Mouse (Mus musculus) gastrocnemius, adult 2 months (tissue): ENCODE results near the gene Cct2. TPM values are rescaled to one million over a fixed set of nuclear protein-coding genes. Genes with fewer than 3 reads are reported as not detected.
A peak's percentile ranks its signal among the peaks of the same experiment; 100 is the strongest.
"Not testable (repeated sequence)": the region's sequence is repeated elsewhere in the genome, so short reads cannot be mapped to it uniquely, and the experiment has no call there.

ENCODE experiments used
- DNase-seq: peaks from one replicate; pipeline ENCODE4 v3.0.0; 2022
- H3K27ac ChIP-seq: fragments of 200-600 bp; 2 replicates; pipeline ENCODE4 v1.8.1; 2022; ENCODE audit warnings: mild to moderate bottlenecking
- H3K4me3 ChIP-seq: fragments of 200-600 bp; 2 replicates; pipeline ENCODE4 v1.8.1; 2022; ENCODE audit warnings: mild to moderate bottlenecking, moderate library complexity
- CTCF ChIP-seq: fragments of 200-600 bp; IDR thresholded peaks from 2 replicates; pipeline ENCODE4 v1.8.1; 2022; ENCODE audit warnings: antibody characterized with exemption, mild to moderate bottlenecking, moderate library complexity
- intact Hi-C: fragments of 180-260 bp; cut with DNase I; formaldehyde crosslinking; loops from one replicate; pipeline ENCODE4 v1.15.1; 2025
- total RNA-seq, 2 experiments: library from RNA; stranded (reverse); gene quantifications; 2 replicates each; pipeline ENCODE4 v1.2.3; 2021

The Cct2 gene
- total RNA-seq, 2 experiments from 2014 or later, result 112 to 125 TPM

DNA sequence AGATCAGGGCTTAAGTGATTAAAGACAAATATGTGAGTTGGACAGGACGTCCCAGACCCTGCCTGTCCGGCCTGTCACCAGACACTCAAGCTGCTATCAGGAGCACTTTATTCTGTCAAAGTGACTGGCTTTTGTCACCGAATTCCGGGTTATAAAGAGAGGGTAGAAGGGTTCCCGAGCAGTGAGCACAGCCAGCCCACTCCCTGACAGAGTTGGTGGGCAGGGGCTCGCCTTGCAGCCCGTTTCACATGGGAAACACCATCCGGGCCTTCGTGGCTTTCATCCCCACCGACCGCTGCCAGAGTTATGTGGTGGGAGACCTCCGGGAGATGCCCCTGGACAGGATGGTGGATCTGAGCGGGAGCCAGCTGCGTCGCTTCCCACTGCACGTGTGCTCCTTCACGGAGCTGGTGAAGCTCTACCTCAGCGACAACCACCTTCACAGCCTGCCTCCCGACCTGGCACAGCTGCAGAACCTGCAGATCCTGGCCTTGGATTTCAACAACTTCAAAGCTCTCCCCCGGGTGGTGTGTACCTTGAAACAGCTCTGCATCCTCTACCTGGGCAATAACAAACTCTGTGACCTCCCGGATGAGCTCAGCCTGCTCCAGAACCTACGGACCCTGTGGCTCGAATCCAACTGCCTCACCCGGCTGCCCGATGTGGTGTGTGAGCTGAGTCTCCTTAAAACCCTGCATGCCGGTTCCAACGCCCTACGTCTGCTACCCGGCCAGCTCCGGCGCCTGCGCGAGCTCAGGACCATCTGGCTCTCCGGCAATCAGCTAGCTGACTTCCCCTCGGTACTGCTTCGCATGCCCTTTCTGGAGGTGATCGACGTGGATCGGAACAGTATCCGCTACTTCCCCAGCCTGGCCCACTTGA is 18.2 kb downstream of the Cct2 start, which contains the start of gene Lrrc10:
Lrrc10 (plus strand) TSS at position 167 of the 882 bp plus-strand sequence.
- no peak within 1 kb of the TSS for H3K27ac ChIP-seq
- intact Hi-C loops, result no loop called here
- DNase-seq, result no peak
- TF ChIP-seq CTCF, result no peak
- H3K4me3 ChIP-seq, result no peak within 1 kb of the TSS

DNA sequence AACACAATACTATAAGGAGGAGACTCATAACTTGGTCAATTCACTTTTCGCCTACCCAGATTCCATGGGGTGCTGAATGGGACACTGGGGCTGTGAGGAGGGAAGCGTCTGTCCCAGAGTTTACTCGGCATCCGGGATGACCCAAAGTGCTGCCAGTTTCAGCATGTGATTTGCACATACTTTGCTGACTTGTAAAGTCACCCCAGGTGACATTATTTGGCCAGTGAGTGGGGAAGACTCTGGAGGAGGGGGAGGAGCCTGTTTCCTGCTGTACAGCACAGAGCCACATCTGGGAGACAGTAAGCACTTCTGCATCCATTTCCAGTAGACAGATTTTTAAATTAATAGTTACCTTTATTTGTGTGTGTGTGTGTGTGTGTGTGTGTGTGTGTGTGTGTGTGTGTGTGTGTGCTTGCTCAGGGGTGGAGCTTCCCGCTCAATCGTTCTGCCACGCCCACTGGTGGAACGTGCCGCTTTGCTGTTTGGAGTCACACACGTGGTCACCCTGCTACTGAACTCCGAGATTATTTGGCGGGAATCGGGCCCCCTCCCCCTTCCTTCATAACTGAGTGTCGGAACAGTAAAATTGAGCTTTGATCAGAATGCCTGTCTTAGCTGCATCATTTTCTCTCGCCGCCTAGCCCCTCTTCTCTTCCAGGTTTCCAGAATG is 20.0 kb downstream of the Cct2 start:
- H3K4me3 ChIP-seq, DNase-seq, intact Hi-C loops, H3K27ac ChIP-seq: not testable (repeated sequence)

DNA sequence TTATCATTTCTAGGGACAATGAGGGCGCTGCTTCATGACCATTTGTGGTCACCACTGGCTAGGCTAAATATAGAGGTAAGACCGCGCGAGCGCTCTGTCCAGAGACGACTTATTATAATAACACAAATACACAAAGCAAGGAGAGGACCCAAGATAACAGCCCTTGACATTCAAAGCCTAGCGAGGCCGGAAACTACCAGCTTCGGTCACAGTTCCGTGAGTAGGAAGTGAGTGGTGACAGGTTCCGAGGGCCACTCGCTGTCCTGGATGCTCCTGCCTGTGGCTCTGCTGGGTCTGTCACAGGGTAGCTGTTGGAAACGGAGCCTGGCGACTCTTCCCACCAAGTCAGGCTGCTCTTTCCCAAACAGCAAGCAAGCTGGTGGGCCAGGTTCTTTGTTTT is 21.3 kb downstream of the Cct2 start:
- intact Hi-C loops, result no loop called here
- H3K27ac ChIP-seq, result no peak overlapping the region
- no peak for DNase-seq
- H3K4me3 ChIP-seq, result no peak overlapping the region
- TF ChIP-seq CTCF, result no peak

DNA sequence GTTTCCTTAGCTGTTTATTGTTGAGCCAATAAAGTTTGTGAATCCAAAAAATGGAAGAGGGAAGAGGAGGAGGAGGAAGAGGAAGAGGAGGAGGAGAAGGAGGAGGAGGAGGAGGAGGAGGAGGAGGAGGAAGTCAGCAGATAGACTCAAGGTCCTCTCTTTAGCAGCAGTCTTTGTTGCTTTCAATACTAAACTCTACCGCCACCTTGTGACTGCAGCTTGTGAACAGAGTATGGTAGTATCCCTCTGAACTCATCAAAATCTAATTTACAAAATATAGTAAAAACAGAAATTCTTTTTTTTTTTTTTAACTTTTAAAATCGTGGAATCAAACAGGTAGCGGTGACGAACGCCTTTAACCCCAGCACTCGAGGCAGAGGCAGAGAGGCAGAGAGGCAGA is 23.3 kb downstream of the Cct2 start:
- peak; percentile 44 for TF ChIP-seq CTCF
- Histone ChIP-seq H3K27ac (no peak overlapping the region), H3K4me3 (no peak overlapping the region)
- DNase-seq, result no peak
- intact Hi-C loops, result no loop called here

DNA sequence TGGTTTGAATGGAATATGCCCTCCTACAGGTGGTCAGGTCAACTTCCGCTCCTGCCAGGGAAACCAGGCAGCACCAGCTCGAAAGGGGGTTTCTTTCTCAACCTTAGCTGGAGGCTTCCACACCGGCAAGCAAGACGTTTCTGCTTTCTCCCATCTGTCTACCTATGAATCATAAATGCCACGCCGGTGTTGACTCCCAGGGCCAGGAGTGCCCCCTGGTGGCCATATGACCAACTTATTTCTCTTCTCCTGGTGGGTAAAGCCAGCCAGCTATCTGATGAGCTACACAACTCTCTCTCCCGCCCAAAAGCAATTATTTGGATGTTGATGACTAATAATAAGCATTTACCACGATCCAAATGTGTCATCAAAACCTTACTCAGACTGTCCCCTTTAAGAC is 29.8 kb downstream of the Cct2 start:
- peak; percentile 90 for DNase-seq
- H3K27ac ChIP-seq, result peak overlapping the region; percentile 64
- TF ChIP-seq CTCF, result peak; percentile 87
- H3K4me3 ChIP-seq, result peak overlapping the region; percentile 28
- intact Hi-C loops, result loop anchor here (5.0 kb wide), 3 partner anchors 36 to 86 kb away; no protein-coding TSS in a partner anchor

DNA sequence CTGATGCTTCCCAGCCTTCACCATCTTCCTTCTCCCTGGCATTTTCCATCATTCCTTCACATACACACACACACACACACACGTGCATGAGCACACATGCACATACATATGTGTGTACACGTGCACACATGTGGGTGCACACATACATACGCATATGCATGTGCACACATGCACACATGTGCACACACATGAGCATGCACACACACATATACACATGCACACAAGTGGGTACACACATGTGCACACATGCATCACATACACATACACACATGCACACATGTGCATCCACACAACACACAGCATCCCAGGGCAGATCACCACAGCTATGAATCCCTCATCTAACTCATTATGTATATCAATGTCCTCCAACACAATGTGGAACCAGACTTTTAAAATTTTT is 32.5 kb downstream of the Cct2 start:
- intact Hi-C loops, result loop anchor here (5.0 kb wide), 3 partner anchors 34 to 84 kb away; no protein-coding TSS in a partner anchor
- no peak for DNase-seq
- H3K27ac ChIP-seq, result no peak overlapping the region
- no peak overlapping the region for H3K4me3 ChIP-seq
- TF ChIP-seq CTCF, result no peak

DNA sequence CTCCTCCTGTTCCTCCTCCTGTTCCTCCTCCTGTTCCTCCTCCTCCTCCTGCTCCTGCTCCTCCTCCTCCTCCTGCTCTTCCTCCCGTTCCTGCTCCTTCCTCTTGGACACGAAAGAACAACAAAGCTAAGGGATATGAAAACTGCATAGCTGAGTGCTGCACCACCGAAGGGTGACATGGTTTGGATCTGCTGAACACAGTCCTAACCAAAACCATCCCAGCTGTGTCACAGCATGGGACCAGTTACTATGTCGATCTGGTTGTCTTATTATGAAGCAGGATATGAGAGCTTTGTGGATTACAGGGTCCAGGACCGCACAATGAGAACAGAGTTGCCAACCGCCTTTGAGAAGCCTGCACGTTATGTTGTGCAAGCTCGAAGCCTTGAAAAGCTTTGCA is 37.4 kb downstream of the Cct2 start:
- intact Hi-C loops, result no loop called here
- no peak for DNase-seq

DNA sequence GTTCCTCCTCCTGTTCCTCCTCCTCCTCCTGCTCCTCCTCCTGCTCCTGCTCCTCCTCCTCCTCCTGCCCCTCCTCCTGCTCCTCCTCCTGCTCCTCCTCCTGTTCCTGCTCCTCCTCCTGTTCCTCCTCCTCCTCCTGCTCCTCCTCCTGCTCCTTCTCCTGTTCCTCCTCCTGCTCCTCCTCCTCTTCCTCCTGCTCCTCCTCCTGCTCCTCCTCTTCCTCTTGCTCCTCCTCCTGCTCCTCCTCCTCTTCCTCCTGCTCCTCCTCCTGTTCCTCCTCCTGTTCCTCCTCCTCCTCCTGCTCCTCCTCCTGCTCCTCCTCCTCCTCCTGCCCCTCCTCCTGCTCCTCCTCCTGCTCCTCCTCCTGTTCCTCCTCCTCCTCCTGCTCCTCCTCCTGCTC is 37.8 kb downstream of the Cct2 start:
- DNase-seq, H3K4me3 ChIP-seq, H3K27ac ChIP-seq, intact Hi-C loops: not testable (repeated sequence)

More for the DNA sequence above, 37.4 kb downstream of the Cct2 start:
- no peak for TF ChIP-seq CTCF
- H3K27ac ChIP-seq, result no peak overlapping the region
- no peak overlapping the region for H3K4me3 ChIP-seq

DNA sequence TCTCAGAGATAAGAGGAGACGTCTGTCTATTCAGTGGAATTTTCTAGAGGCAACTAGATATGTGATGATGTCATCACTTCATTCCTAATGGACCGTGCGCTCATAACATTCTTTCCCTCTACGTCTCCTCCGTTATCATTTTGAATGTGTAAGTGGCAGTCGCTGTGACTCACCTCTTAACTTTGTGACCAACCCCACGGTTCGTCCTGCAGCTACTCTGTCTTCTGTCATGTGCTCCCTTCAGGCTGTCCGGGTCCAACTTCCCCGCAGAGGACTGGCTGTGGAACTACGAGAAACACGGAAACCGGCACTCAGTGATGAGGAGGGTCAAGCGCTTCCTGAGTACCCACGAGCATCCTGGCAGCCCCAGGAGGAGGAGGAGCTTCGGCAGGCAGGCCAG is 39.9 kb downstream of the Cct2 start:
- Histone ChIP-seq H3K4me3 (peak overlapping the region; percentile 47), H3K27ac (no peak overlapping the region)
- no peak for DNase-seq
- TF ChIP-seq CTCF, result no peak
- intact Hi-C loops, result no loop called here

DNA sequence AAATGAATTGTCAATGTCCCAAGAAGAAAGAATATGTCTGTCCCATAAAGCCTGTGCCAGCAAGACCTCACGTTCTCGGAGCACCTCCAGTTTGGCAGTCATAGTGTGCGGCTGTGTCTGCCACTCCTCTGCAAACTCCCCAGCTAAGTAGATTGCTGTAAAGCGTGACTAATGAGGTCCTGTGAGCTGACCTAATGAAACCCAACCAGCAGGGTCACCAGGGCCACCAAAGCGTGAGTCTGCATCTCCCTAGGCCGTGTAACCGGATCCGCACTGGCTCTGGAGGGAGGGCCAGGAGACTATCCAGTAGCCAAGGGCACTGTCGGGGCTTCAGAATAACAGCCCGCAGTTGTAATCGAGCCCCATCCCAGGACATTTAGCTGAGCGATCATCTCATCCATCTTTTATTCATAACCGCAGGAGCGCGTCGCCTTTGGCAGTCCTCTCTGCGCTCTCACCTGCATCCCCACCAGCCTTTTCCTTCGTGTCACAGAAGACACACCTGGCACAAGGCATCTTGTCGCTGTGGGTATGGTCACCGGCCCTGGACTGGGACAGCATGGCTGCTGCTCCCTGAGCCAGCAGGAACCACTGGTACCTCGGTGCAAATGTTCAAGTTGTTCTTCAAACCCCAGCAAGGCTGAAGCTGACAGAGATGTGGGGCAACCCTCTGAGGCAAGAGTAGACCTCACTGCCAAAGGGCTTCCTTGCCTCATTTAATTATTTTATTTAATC is 42.4 kb downstream of the Cct2 start:
- intact Hi-C loops, result loop anchor here (2.0 kb wide), 1 partner anchor 24 kb away; no protein-coding TSS in a partner anchor
- peak; percentile 91 for DNase-seq
- H3K27ac ChIP-seq, result peak overlapping the region; percentile 78
- no peak overlapping the region for H3K4me3 ChIP-seq
- no peak for TF ChIP-seq CTCF

DNA sequence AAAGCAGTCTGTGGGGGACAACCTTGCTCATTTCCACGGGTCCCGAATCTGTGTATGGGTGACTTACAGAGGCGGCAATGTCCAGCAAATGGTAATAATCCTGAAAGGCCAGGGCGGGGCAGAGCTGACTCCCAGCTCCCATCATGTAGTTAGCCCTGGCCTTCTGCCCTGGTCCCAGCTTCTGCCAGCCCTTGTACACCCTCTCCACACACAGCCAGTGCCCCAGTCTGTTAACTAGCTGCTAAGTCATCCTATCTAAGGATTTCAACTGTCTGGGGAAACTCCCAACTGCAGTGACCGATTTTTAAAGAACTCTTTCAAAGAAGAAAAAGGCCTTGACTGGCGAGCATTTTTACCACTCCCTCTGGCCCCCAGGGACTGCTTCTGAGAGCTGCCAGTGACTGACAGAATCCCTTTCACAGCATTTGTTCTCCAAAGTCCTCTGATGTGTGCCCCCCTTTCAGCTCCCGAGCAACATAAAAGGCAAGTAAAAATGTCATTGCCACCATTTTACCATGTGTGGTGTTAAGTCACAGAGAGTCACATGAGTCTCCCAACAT is 45.3 kb downstream of the Cct2 start:
- H3K4me3 ChIP-seq, result no peak overlapping the region
- peak; percentile 83 for DNase-seq
- TF ChIP-seq CTCF, result no peak
- peak overlapping the region; percentile 28; the same call in 1 of the 2 replicates for H3K27ac ChIP-seq
- intact Hi-C loops, result no loop called here

DNA sequence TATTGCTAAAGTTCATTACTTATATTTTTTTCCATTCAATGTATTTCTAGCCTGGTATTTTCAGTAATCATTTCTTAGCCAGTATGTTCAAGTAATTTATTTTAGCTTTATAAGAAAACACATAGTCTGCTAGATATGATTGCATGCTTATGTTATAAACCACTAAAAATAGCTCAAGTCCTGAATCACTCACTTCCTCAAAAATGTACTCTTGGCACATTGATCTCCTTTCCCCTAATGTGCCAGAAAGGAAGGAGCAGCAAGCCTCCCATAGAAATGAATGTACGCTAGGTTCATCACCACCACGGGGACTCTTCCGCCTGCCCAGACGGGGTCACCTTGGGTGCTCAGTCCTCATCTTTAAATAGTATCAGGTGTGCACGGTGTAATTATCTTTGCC is 49.0 kb downstream of the Cct2 start:
- Histone ChIP-seq H3K4me3 (no peak overlapping the region), H3K27ac (no peak overlapping the region)
- intact Hi-C loops, result no loop called here
- no peak for TF ChIP-seq CTCF
- DNase-seq, result no peak
